Mouse (Mus musculus): ENCODE data around the gene Als2cl.

The Als2cl gene

GRCm38 (mm10) chr9:110916786-110917185 lies 37.1 kb downstream of the Als2cl start, which contains the start of gene Fam240a:
TSS of gene Fam240a (minus strand) at chr9:110916861.
- CTCF ChIA-PET = no interaction called here

- CTCF ChIA-PET = interaction anchor here (0.5 kb wide), 1 partner anchor 12 kb away, joined by 8 read pairs; no protein-coding TSS in a partner anchor
Observed at GRCm38 (mm10) chr9:110920665-110921419, 41.2 kb downstream of the Als2cl start.

GRCm38 (mm10) chr9:110922759-110923158 lies 43.1 kb downstream of the Als2cl start:
- CTCF ChIA-PET = interaction anchor here (0.6 kb wide), 1 partner anchor 12 kb away, joined by 4 read pairs; no protein-coding TSS in a partner anchor

GRCm38 (mm10) chr9:110931573-110931972 lies 51.9 kb downstream of the Als2cl start:
- CTCF ChIA-PET = no interaction called here

- CTCF ChIA-PET = interaction anchor here (1.4 kb wide), 1 partner anchor 11 kb away, joined by 4 read pairs; no protein-coding TSS in a partner anchor
Observed at GRCm38 (mm10) chr9:110933850-110934437, 54.3 kb downstream of the Als2cl start.

- CTCF ChIA-PET = no interaction called here
Observed at GRCm38 (mm10) chr9:110935941-110936340, 56.3 kb downstream of the Als2cl start.

GRCm38 (mm10) chr9:110937506-110938490 lies 58.1 kb downstream of the Als2cl start:
- CTCF ChIA-PET = interaction anchor here (0.7 kb wide), 1 partner anchor 212 kb away, joined by 3 read pairs; no protein-coding TSS in a partner anchor

- CTCF ChIA-PET = no interaction called here
Observed at GRCm38 (mm10) chr9:110944265-110944664, 64.6 kb downstream of the Als2cl start.

GRCm38 (mm10) chr9:110945343-110945742 lies 65.7 kb downstream of the Als2cl start:
- CTCF ChIA-PET = no interaction called here

GRCm38 (mm10) chr9:110945926-110946325 lies 66.3 kb downstream of the Als2cl start, which contains the start of gene Tdgf1:
TSS of gene Tdgf1 (minus strand) at chr9:110946158.
- CTCF ChIA-PET = no interaction called here

GRCm38 (mm10) chr9:110946548-110947044 lies 66.9 kb downstream of the Als2cl start:
- CTCF ChIA-PET = no interaction called here

GRCm38 (mm10) chr9:110947261-110947661 lies 67.6 kb downstream of the Als2cl start:
- CTCF ChIA-PET = no interaction called here

- CTCF ChIA-PET = no interaction called here
Observed at GRCm38 (mm10) chr9:110947900-110948299, 68.2 kb downstream of the Als2cl start.

GRCm38 (mm10) chr9:110948813-110949310 lies 69.2 kb downstream of the Als2cl start:
- CTCF ChIA-PET = no interaction called here

GRCm38 (mm10) chr9:110950109-110950508 lies 70.4 kb downstream of the Als2cl start:
- CTCF ChIA-PET = no interaction called here

Measured in spleen, embryonic (tissue).